Mouse (Mus musculus): ENCODE measurements at regions not wholly inside any gene's neighbourhood (a gene's known extent, or its start where the extent isn't known, plus 50 kb on each side); places are given as distances from the start of the nearest gene placed in this dataset.

DNA sequence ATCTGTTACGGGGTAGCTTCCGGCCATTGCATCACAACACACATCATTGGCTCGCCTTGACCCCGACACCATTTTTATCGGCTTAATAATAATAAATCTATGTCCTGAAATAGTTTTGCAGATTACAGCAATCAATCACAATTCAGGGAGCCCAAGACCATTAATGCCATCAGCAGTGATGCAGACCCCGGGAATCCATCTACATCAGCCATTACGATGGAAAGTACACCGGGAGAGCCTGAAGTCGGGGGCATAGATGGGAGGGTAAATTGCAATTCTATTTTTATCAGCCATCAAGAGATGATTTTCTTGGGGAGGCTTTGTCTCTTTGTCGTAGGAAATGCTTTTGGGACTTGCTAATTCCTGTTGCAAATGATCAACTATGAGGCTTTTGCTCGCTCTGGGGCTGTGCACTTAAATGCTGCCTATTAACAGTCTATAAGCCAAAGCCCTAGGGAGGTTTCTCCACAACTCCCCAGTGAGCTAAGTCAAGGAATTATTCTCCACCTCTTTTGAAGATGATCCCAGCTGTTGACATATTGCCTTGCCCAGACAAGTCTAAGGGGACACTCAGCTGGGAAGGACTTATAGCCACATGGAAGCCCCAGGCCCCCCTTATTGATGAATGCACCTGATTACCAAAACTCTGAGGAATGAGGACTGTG is 173.4 kb downstream of the Pik3r1 start:
- no peak for TF ChIP-seq POLR2A (IDR thresholded peaks at IDR 0.05; ENCODE audit: borderline replicate concordance, low read depth, low read length)
- no peak for TF ChIP-seq CTCF (IDR thresholded peaks at IDR 0.05; ENCODE audit: low read depth, low read length)

All from bone marrow macrophage, adult 2 months (primary cell).